ENCODE assay signal across 18 mouse cellular contexts in genomic region chr7:125954356-125954878, GRCm38 (mm10).
DNase-seq lines count a peak whose midpoint lies in the region; ATAC-seq and TF ChIP-seq lines count a peak whose summit lies in the region.
"Had no signal": no experiment of that assay in that cellular context is flagged by ENCODE, and none has a peak within 500 bp of the region (broad histone marks: within the 10 kb centered on the region; RNA-seq: fewer than 3 reads in every experiment).

No protein-coding gene starts in this region.

- WGBS in kidney, adult 2 months: 71% methylated on average over 3 of the region's 3 CpGs
- 47% methylated on average over 3 of the region's 3 CpGs for WGBS in hindbrain, embryonic 16.5 days

- no peaks in the 10 kb centered on the region for H3K9me3 ChIP-seq in hindbrain, embryonic 16.5 days (ENCODE audit: control insufficient read depth, low read length)
- H3K9me3 ChIP-seq: embryonic facial prominence, embryonic 12.5 days; heart, embryonic 12.5 days; neural tube, embryonic 12.5 days had no signal

- no peak overlapping the region for H3K4me2 ChIP-seq in hindbrain, embryonic 16.5 days (ENCODE audit: low read length)
- H3K4me2 ChIP-seq: embryonic facial prominence, embryonic 12.5 days; heart, embryonic 12.5 days; liver, embryonic 11.5 days; lung, embryonic 14.5 days; neural tube, embryonic 12.5 days had no signal

- peak; percentile 14 for DNase-seq in cerebellum, adult 11 months
- peak; percentile 18 for DNase-seq in kidney, adult 2 months
- no peak for DNase-seq in kidney, postnatal 14 days
- DNase-seq in NIH3T3 (ENCODE audit: low read depth): peak; percentile 37
- no peak for DNase-seq in thymus, postnatal 0 days (ENCODE audit: low spot score)
- DNase-seq in gastrocnemius, postnatal 10 days: no peak
- DNase-seq: gastrocnemius, postnatal 36 days; heart, postnatal 36 days; lung, embryonic 14.5 days; right cerebral cortex, postnatal 4 days had no signal

- no peak overlapping the region for H3K4me3 ChIP-seq in kidney, adult 2 months (ENCODE audit: insufficient read depth, low read depth, low read length)
- H3K4me3 ChIP-seq in hindbrain, embryonic 16.5 days (ENCODE audit: low read length): no peak overlapping the region
- H3K4me3 ChIP-seq: embryonic facial prominence, embryonic 12.5 days; heart, embryonic 12.5 days; neural tube, embryonic 12.5 days had no signal

- no peak for ATAC-seq in cerebellum, adult (ENCODE audit: insufficient number of reproducible peaks, low FRiP score, low TSS enrichment)
- ATAC-seq in hindbrain, embryonic 16.5 days: no peak
- ATAC-seq: Patski had no signal

- 0 out of 2 replicates have a peak overlapping the region, but pooled peaks have one; percentile 27 for H3K27ac ChIP-seq in kidney, adult 2 months (ENCODE audit: insufficient read depth, low read depth, low read length)
- H3K27ac ChIP-seq in hindbrain, embryonic 16.5 days (ENCODE audit: low read depth, low read length): peak overlapping the region; percentile 19
- H3K27ac ChIP-seq: embryonic facial prominence, embryonic 12.5 days; macrophage; neural tube, embryonic 12.5 days had no signal

- H3K4me1 ChIP-seq in kidney, adult 2 months (ENCODE audit: control insufficient read depth, insufficient read depth, low read length): peaks cover 16% of the 10 kb centered on the region
- peaks cover 12% of the 10 kb centered on the region for H3K4me1 ChIP-seq in hindbrain, embryonic 16.5 days (ENCODE audit: control insufficient read depth, insufficient read depth, low read depth, low read length)

- H3K9ac ChIP-seq in hindbrain, embryonic 16.5 days (ENCODE audit: low read depth, low read length): no peak overlapping the region
- H3K9ac ChIP-seq: embryonic facial prominence, embryonic 12.5 days; heart, embryonic 12.5 days; lung, embryonic 14.5 days; neural tube, embryonic 12.5 days had no signal

- no peaks in the 10 kb centered on the region for H3K36me3 ChIP-seq in kidney, adult 2 months (ENCODE audit: control insufficient read depth, insufficient read depth, low read length)
- H3K36me3 ChIP-seq in hindbrain, embryonic 16.5 days (ENCODE audit: control insufficient read depth, insufficient read depth, low read length): no peaks in the 10 kb centered on the region
- H3K36me3 ChIP-seq: embryonic facial prominence, embryonic 12.5 days; neural tube, embryonic 12.5 days had no signal

- H3K27me3 ChIP-seq in kidney, adult 2 months (replicated peaks; ENCODE audit: control insufficient read depth, insufficient read depth, low read length): no peaks in the 10 kb centered on the region
- no peaks in the 10 kb centered on the region for H3K27me3 ChIP-seq in hindbrain, embryonic 16.5 days (replicated peaks; ENCODE audit: control insufficient read depth, insufficient read depth, low read length)
- H3K27me3 ChIP-seq: neural tube, embryonic 12.5 days; Patski had no signal

- no peak for TF ChIP-seq CTCF in kidney, adult 2 months (conservative IDR thresholded peaks at IDR 0.05; ENCODE audit: insufficient read depth, insufficient read length, low read depth, low read length)

- no peak for TF ChIP-seq POLR2A in kidney, adult 2 months (IDR thresholded peaks at IDR 0.05; ENCODE audit: low read depth, low read length)

Comparison
In these comparisons a context has a peak if more than half of its experiments do, and no peak if none do; other contexts are left out.
1. DNase-seq: peak in cerebellum, adult 11 months (single experiment), kidney, adult 2 months (single experiment) and NIH3T3 (single experiment); none in kidney, postnatal 14 days (single experiment), thymus, postnatal 0 days (single experiment) and gastrocnemius, postnatal 10 days (single experiment).